Mouse (Mus musculus) small intestine, adult 10 weeks (tissue): ENCODE measurements around the gene Cpped1. TPM values are rescaled to one million over a fixed set of nuclear protein-coding genes. Genes with fewer than 3 reads are reported as not detected.

Experiments
- polyA plus RNA-seq: library from polyadenylated mRNA; stranded (reverse); fragments of 350-450 nt; fragmentation: Illumina TruSeq; extraction: RNeasy Lipid Tissue Mini Kit (QIAGEN cat#74804); gene quantifications from one replicate; pipeline ENCODE4 v1.2.3, GENCODE M21; 2014; ENCODE audit warnings: low replicate concordance

Gene Cpped1
- polyA plus RNA-seq: 108 TPM

GRCm38 (mm10) chr16:11909035-11909591, at the start of gene Cpped1:
TSS of gene Cpped1 (minus strand) at chr16:11909445.

Other genes with a start within 250 kb of the Cpped1 start
- gene Shisa9, start 74.7 kb upstream of the Cpped1 start, polyA plus RNA-seq: 0.48 TPM